Mouse (Mus musculus) forebrain, embryonic 11.5 days (tissue): ENCODE results near the gene Cdca3. TPM values are rescaled to one million over a fixed set of nuclear protein-coding genes. Genes with fewer than 3 reads are reported as not detected.

Experiments used
- ATAC-seq: fragments of 200-750 bp; cut with Nextera tagmentation; replicated peaks from 2 replicates; pipeline ENCODE4 v1.8.0; 2017; ENCODE audit warnings: moderate TSS enrichment; ENCODE audit not compliant: low FRiP score
- DNase-seq: peaks from one replicate; pipeline ENCODE4 v3.0.0-alpha.2; 2017; ENCODE audit warnings: low spot score
- H3K27ac ChIP-seq: fragments of 300-500 bp; sonication (generic); 2 replicates; pipeline ENCODE4 v1.5.1; 2014; ENCODE audit warnings: low read depth, low read length
- H3K27me3 ChIP-seq: fragments of 300-500 bp; sonication (generic); 2 replicates; pipeline ENCODE4 v1.6.1; 2014; ENCODE audit warnings: mild to moderate bottlenecking, low read length, mixed read lengths; ENCODE audit not compliant: control insufficient read depth, insufficient read depth
- H3K36me3 ChIP-seq: fragments of 300-500 bp; sonication (generic); 2 replicates; pipeline ENCODE4 v1.6.1; 2014; ENCODE audit warnings: mild to moderate bottlenecking, low read length, moderate library complexity, mixed read lengths; ENCODE audit not compliant: control insufficient read depth, insufficient read depth
- H3K4me1 ChIP-seq: fragments of 300-500 bp; sonication (generic); replicated peaks from 2 replicates; pipeline ENCODE4 v1.6.1; 2014; ENCODE audit warnings: low read length, mixed read lengths; ENCODE audit not compliant: control insufficient read depth, insufficient read depth
- H3K4me2 ChIP-seq: fragments of 300-500 bp; sonication (generic); 2 replicates; pipeline ENCODE4 v1.6.1; 2014; ENCODE audit warnings: low read depth, mild to moderate bottlenecking, low read length, moderate library complexity, mixed read lengths; ENCODE audit not compliant: severe bottlenecking
- H3K4me3 ChIP-seq: fragments of 300-500 bp; sonication (generic); 2 replicates; pipeline ENCODE4 v1.5.1; 2014; ENCODE audit warnings: low read depth, low read length
- H3K9ac ChIP-seq: fragments of 300-500 bp; sonication (generic); 2 replicates; pipeline ENCODE4 v1.6.1; 2014; ENCODE audit warnings: low read length
- H3K9me3 ChIP-seq: fragments of 300-500 bp; sonication (generic); 2 replicates; pipeline ENCODE4 v1.6.1; 2016; ENCODE audit warnings: low read length, mixed read lengths; ENCODE audit not compliant: control insufficient read depth
- WGBS: fragments of 180-500 bp; shearing (Covaris S2); extraction: QIAGEN DNeasy Blood & Tissue Kit; methylation state at CpG from one replicate; pipeline ENCODE4 v1.1.7; 2014; 5-methylcytosine and 5-hydroxymethylcytosine counted together
- polyA plus RNA-seq: library from polyadenylated mRNA; unstranded; fragments of >200 nt; fragmentation: Nextera tagmentation; extraction: Ambion mirVana; gene quantifications from 2 replicates; pipeline ENCODE4 v1.2.1, GENCODE M21; 2014

Cdca3 gene
- polyA plus RNA-seq, 1 experiment from 2014 or later, result 276 TPM

DNA sequence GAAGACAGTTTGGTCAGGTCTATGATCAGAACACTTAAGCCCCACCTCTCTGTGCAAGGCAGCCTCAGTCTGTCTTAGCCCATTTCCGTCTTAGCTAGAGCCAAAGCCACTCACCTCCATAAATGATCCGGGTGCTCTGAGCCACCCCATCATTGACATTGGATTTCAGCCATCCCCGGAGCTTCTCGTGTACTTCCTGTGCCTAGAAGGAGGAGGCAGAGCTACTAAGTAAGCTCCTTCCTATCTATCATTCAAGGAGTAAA is 18.0 kb upstream of the Cdca3 start:
- WGBS, result 90% methylated on average over 4 of the region's 4 CpGs
- Histone ChIP-seq H3K9ac (no peak overlapping the region), H3K4me1 (peaks cover 21% of the 10 kb centered on the region), H3K27me3 (no peaks in the 10 kb centered on the region), H3K9me3 (no peaks in the 10 kb centered on the region), H3K4me3 (no peak overlapping the region), H3K4me2 (no peak overlapping the region), H3K36me3 (peaks cover 11% of the 10 kb centered on the region; the same call in 1 of the 2 replicates), H3K27ac (no peak overlapping the region)
- DNase-seq (no peak), ATAC-seq (no peak)

DNA sequence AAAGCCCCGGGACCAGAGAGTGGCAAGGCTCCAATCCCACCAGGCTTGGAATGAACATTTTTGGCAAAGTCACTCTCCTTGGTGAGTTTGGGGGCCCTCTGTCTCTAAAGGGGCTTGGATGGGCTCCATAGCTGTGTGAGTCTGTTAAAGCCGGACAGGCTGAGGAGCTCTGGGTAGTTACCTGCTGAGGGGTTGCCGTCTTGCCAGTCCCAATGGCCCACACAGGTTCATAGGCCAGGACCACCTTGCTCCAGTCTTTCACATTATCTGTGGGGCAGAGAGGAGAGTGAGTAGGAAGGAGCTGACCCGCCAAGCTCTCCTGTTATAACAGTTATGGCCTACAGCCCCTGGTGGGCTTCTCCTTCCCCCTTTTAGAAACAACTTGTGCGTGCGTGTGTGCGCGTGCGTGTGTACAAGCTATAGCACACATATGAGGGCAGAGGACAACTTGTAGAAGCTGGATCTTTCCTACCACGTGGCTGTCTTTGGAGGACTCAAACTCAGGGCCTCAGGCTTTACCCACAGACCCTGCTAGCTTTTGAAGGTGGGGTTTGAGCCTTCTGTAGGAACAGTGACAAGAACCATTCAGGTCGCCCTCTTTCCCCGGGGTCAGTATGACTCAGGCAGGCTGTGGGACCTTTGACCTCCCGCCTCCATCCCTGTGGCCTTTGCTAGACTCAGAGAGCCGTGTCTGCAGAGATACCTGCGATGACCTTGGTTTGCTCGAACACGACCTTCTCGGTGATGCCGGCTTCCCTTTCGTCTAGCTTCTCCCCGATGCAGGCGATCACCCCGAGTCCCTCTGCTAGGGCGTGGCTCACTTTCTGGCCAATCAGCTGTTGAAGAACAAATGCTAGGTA is 17.4 kb upstream of the Cdca3 start:
- WGBS, result 87% methylated on average over 24 of the region's 24 CpGs
- Histone ChIP-seq H3K27ac (no peak overlapping the region), H3K9me3 (no peaks in the 10 kb centered on the region), H3K4me3 (peak overlapping the region; percentile 76), H3K36me3 (peaks cover 11% of the 10 kb centered on the region; the same call in 1 of the 2 replicates), H3K4me1 (peaks cover 21% of the 10 kb centered on the region), H3K9ac (no peak overlapping the region; the same call in 1 of the 2 replicates), H3K27me3 (no peaks in the 10 kb centered on the region), H3K4me2 (peak overlapping the region; percentile 42)
- DNase-seq (no peak), ATAC-seq (no peak)

DNA sequence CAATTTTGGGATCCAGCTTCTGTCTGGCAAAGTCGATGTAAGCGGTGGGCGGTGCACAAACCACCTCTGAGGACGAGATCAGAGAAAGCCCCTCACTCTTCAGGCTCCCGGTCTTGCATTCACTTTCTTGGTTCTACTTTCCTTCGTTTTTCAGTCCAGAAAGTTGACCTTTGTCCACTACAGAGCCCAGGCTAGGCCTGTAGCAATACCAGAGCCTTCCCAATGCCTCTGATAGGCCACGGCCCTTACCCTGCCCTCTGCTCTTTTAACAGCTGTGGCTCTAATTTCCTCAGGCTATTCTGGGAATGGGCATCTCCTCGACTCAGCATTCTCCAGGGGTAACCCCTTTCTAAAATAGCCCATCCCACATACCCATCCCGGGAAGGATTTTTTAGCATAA is 16.5 kb upstream of the Cdca3 start:
- H3K9me3 ChIP-seq, result no peaks in the 10 kb centered on the region
- ATAC-seq (no peak), DNase-seq (no peak)
- H3K27me3 ChIP-seq, result no peaks in the 10 kb centered on the region
- peak overlapping the region; percentile 42 for H3K4me2 ChIP-seq
- 20% methylated on average over 9 of the region's 9 CpGs for WGBS
- H3K27ac ChIP-seq, result peak overlapping the region; percentile 85
- H3K4me1 ChIP-seq, result peaks cover 21% of the 10 kb centered on the region
- H3K4me3 ChIP-seq, result peak overlapping the region; percentile 76
- peak overlapping the region; percentile 89 for H3K9ac ChIP-seq
- H3K36me3 ChIP-seq, result peaks cover 16% of the 10 kb centered on the region; the same call in 1 of the 2 replicates

DNA sequence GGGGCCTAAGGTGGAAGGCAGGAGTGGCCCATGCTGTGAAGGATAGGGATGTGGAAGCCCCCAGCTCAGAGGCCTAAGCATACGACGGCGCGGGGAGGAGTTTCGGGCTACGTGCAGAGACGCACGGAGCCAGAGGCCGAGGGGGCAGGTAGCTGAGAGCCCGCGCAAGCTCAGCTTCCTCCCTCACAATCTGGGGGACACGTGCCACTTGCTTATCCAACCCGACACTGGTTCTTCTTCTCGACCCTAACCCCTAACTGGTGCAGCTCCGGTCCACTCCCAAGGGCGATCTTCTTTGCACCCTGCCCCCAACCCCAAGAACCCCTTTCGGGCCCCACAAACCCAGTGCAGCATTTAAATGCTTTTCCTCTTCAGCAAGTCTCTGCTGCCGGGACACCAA is 15.9 kb upstream of the Cdca3 start:
- H3K27me3 ChIP-seq, result no peaks in the 10 kb centered on the region

DNA sequence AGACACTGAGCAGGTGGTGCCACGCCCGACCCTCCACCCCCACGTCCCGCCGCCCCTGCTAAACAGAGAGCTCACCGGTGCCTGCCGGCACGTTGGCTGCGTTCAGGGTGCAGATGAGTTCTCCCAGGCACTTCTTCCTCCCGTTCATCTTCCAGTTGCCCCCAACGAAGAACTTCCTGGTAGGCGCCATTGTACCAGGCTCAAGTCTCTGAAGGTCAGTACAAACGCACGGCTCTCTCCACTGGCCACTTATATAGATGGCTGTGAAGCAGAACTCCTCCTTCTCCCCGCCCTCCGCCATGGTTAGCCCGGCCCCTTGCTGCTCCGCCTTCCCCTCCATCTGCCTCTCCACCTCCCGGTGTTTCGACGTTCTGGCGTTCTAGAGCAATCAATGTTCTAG is 15.4 kb upstream of the Cdca3 start, which contains the start of gene Tpi1:
Gene Tpi1 (minus strand): TSS at position 364 of the 400 bp plus-strand sequence.
- Histone ChIP-seq H3K27me3 (no peaks in the 10 kb centered on the region), H3K4me1 (peaks cover 21% of the 10 kb centered on the region), H3K27ac (peak within 1 kb of the TSS; percentile 85), H3K4me2 (peak within 1 kb of the TSS; percentile 42), H3K9ac (peak within 1 kb of the TSS; percentile 89), H3K9me3 (no peaks in the 10 kb centered on the region), H3K36me3 (peaks cover 16% of the 10 kb centered on the region; the same call in 1 of the 2 replicates), H3K4me3 (peak within 1 kb of the TSS; percentile 76)
- ATAC-seq (peak; percentile 87), DNase-seq (peak; percentile 93)
- 0% methylated on average over 22 of the region's 22 CpGs for WGBS

More for the DNA sequence above, 15.9 kb upstream of the Cdca3 start:
- Histone ChIP-seq H3K9ac (peak overlapping the region; percentile 89), H3K4me2 (peak overlapping the region; percentile 42), H3K4me1 (peaks cover 21% of the 10 kb centered on the region), H3K36me3 (peaks cover 16% of the 10 kb centered on the region; the same call in 1 of the 2 replicates), H3K4me3 (peak overlapping the region; percentile 76), H3K9me3 (no peaks in the 10 kb centered on the region), H3K27ac (peak overlapping the region; percentile 85)
- WGBS, result under 1% methylated on average over 18 of the region's 18 CpGs
- ATAC-seq (peak; percentile 68), DNase-seq (peak; percentile 88)

DNA sequence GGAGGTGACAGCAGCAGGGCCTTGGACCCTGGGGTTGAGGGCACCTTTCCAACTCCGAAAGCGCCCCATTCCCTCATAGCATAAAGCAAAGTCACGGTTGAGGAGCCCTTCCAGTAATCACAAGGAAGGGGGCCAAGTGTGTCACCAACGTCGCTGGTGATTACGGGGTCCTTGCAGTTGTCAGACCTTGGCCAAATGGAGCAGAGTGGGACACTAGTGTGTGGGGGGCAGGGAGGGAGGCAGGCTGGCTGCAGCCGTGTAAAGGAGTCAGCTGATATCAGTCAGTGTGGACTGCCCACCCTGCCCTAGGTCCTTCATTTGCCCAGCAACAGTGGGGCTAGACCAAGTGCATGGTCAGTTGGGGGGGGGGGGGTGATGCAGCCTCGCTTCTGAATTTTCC is 14.9 kb upstream of the Cdca3 start:
- DNase-seq, result no peak
- no peaks in the 10 kb centered on the region for H3K9me3 ChIP-seq
- 56% methylated on average over 8 of the region's 8 CpGs for WGBS

DNA sequence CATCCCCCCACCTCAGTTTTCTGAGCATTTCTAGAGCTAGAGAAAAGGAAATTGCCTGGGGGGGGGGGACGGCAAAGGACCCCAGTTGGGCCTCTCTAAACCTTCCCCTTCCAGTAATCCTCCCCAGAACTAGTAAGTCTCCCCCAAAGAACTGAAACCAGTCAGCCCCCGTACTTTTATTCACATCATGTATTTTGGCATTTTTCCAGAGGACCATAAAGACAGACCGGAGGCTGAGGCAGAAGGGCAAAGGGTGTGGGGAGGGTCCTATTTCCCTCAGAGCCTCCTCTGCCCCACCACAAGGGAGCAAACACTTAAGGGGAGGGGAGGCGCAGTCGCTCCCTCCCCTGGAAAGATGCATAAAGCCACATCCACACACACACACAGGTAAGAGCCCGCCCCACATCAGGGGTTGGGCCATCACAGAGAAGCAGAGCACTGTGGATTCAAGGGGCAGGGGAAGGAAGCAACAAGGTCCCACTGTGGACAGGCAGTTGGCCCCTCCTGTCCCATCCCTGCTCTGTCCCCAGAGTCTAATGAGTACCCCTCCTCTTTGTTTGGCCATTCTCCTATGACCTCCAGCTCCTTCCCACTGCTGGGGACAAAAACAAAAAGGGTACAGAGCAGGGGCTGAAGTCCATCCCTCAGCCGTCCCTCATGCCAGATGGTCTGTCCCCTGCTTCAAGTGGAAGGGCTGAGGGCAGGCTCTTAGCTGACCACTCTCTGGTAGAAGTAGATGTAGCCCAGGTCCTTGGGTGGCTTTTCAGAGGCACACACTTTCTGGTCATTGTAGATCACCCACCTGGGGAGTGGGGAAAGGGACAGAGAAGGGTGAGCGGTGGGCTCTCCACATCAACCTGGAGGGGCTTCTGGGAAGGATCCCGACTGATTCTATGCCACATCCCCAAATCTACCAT is 14.2 kb upstream of the Cdca3 start:
- Histone ChIP-seq H3K9me3 (no peaks in the 10 kb centered on the region), H3K36me3 (peaks cover 24% of the 10 kb centered on the region; the same call in 1 of the 2 replicates), H3K4me2 (no peak overlapping the region), H3K27ac (no peak overlapping the region), H3K9ac (no peak overlapping the region), H3K4me3 (no peak overlapping the region), H3K27me3 (no peaks in the 10 kb centered on the region), H3K4me1 (peaks cover 10% of the 10 kb centered on the region; the same call in 1 of the 2 replicates)
- DNase-seq (no peak), ATAC-seq (no peak)
- WGBS, result 76% methylated on average over 9 of the region's 9 CpGs

More for the DNA sequence above, 14.9 kb upstream of the Cdca3 start:
- H3K4me3 ChIP-seq, result peak overlapping the region; percentile 76
- ATAC-seq, result peak; percentile 34
- H3K4me1 ChIP-seq, result peaks cover 17% of the 10 kb centered on the region
- H3K27me3 ChIP-seq, result no peaks in the 10 kb centered on the region
- 0 out of 2 replicates have a peak overlapping the region, but pooled peaks have one; percentile 48 for H3K27ac ChIP-seq
- no peak overlapping the region; the same call in 1 of the 2 replicates for H3K9ac ChIP-seq
- peak overlapping the region; percentile 42; the same call in 1 of the 2 replicates for H3K4me2 ChIP-seq
- H3K36me3 ChIP-seq, result peaks cover 18% of the 10 kb centered on the region; the same call in 1 of the 2 replicates

DNA sequence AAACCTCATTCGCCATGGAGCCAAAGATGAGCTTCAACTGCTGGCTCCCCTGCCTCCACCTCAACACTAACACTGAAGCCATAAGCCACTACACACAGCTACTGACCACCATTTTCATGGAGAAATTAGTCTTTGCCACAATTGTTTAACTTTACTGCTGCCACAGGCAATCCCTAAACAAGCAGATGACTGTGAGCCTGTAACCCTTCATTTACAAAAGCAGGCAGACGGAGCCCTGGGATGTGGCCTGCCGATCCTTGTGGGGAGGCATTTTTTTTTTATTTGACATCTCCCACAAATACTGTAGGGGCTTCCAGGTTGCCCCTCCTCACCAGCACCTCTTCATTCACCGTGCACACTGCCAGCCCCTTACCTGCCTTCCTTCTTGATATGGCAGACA is 12.7 kb upstream of the Cdca3 start:
- DNase-seq (no peak), ATAC-seq (no peak)
- H3K9ac ChIP-seq, result no peak overlapping the region
- peaks cover 29% of the 10 kb centered on the region; the same call in 1 of the 2 replicates for H3K36me3 ChIP-seq
- no peaks in the 10 kb centered on the region for H3K9me3 ChIP-seq
- H3K27ac ChIP-seq, result no peak overlapping the region
- peaks cover 10% of the 10 kb centered on the region; the same call in 1 of the 2 replicates for H3K4me1 ChIP-seq
- H3K4me2 ChIP-seq, result no peak overlapping the region
- no peak overlapping the region for H3K4me3 ChIP-seq
- no peaks in the 10 kb centered on the region for H3K27me3 ChIP-seq
- WGBS, result 94% methylated on average over 4 of the region's 4 CpGs
